Mouse (Mus musculus) ES-E14 (cell line): Measurements from ENCODE around the gene Slc7a15. TPM values are rescaled to one million over a fixed set of nuclear protein-coding genes. Genes with fewer than 3 reads are reported as not detected.

Experiments
- DNase-seq: peaks from one replicate; pipeline ENCODE4 v3.0.0-alpha.2; 2013; ENCODE audit warnings: low read depth, low spot score
- H3K27ac ChIP-seq: 2 replicates; pipeline ENCODE4 v1.5.1; 2012; ENCODE audit warnings: low read depth, mild to moderate bottlenecking, low read length, moderate library complexity, mixed read lengths; ENCODE audit not compliant: poor library complexity, insufficient read depth, severe bottlenecking
- H3K36me3 ChIP-seq: 2 replicates; pipeline ENCODE4 v1.6.1; 2012; ENCODE audit warnings: mild to moderate bottlenecking, low read length, moderate library complexity, mixed read lengths; ENCODE audit not compliant: control insufficient read depth, poor library complexity, insufficient read depth, severe bottlenecking
- H3K4me1 ChIP-seq, 2 experiments: fragments of 150-350 bp in 1 of 2; sonication (generic) in 1 of 2; 2 replicates each; pipeline ENCODE4 v1.6.1; 2012; ENCODE audit warnings: low read length in 2 of 2, mild to moderate bottlenecking in 1 of 2, mixed read lengths in 1 of 2; ENCODE audit not compliant: control insufficient read depth in 2 of 2, insufficient read depth in 2 of 2, poor library complexity in 1 of 2
- H3K4me3 ChIP-seq, 2 experiments: fragments of 150-350 bp in 1 of 2; sonication (generic) in 1 of 2; 2 replicates each; pipeline ENCODE4 v1.5.1; 2012; ENCODE audit warnings: low read length in 2 of 2, low read depth in 1 of 2, mild to moderate bottlenecking in 1 of 2, mixed read lengths in 1 of 2; ENCODE audit not compliant: insufficient read depth in 1 of 2, poor library complexity in 1 of 2, severe bottlenecking in 1 of 2
- H3K9ac ChIP-seq: 2 replicates; pipeline ENCODE4 v1.6.1; 2012; ENCODE audit warnings: low read depth, mild to moderate bottlenecking, low read length, mixed read lengths; ENCODE audit not compliant: poor library complexity, insufficient read depth, severe bottlenecking
- H3K9me3 ChIP-seq: fragments of 150-350 bp; sonication (generic); 2 replicates; pipeline ENCODE4 v1.6.1; 2012; ENCODE audit warnings: low read depth, mild to moderate bottlenecking, low read length; ENCODE audit not compliant: control insufficient read depth, insufficient read depth
- CHD2 ChIP-seq: IDR thresholded peaks from 2 replicates; pipeline ENCODE4 v1.6.1; 2014; ENCODE audit warnings: mild to moderate bottlenecking, low read depth, low read length, inconsistent platforms
- HCFC1 ChIP-seq: IDR thresholded peaks from 2 replicates; pipeline ENCODE4 v1.6.1; 2012; ENCODE audit warnings: low read length, inconsistent platforms, borderline replicate concordance; ENCODE audit not compliant: insufficient read depth
- MAFK ChIP-seq: IDR thresholded peaks from 2 replicates; pipeline ENCODE4 v1.6.1; 2014; ENCODE audit warnings: mild to moderate bottlenecking, low read depth, low read length, inconsistent platforms; ENCODE audit not compliant: insufficient read depth
- ZC3H11A ChIP-seq: IDR thresholded peaks from 2 replicates; pipeline ENCODE4 v1.6.1; 2012; ENCODE audit warnings: low read depth, mild to moderate bottlenecking, inconsistent platforms, low read length, borderline replicate concordance
- ZNF384 ChIP-seq: IDR thresholded peaks from 2 replicates; pipeline ENCODE4 v1.6.1; 2012; ENCODE audit warnings: low read depth, low read length, inconsistent platforms
- in situ Hi-C, 2 experiments: fragments of 600-800 bp; cut with MboI; formaldehyde crosslinking; loops; one replicate each; pipeline ENCODE4 v1.15.1; 2025; ENCODE audit warnings: low sequenced_read_pairs in 2 of 2, inconsistent platforms in 1 of 2; ENCODE audit not compliant: unreplicated experiment in 2 of 2
- total RNA-seq: library from RNA; depleted of rRNA; stranded (reverse); fragments of 300-350 nt; gene quantifications from 2 replicates; pipeline ENCODE4 v1.2.3, GENCODE M21; 2012

Slc7a15 gene
- total RNA-seq, 1 experiment, result 0.18 TPM

DNA sequence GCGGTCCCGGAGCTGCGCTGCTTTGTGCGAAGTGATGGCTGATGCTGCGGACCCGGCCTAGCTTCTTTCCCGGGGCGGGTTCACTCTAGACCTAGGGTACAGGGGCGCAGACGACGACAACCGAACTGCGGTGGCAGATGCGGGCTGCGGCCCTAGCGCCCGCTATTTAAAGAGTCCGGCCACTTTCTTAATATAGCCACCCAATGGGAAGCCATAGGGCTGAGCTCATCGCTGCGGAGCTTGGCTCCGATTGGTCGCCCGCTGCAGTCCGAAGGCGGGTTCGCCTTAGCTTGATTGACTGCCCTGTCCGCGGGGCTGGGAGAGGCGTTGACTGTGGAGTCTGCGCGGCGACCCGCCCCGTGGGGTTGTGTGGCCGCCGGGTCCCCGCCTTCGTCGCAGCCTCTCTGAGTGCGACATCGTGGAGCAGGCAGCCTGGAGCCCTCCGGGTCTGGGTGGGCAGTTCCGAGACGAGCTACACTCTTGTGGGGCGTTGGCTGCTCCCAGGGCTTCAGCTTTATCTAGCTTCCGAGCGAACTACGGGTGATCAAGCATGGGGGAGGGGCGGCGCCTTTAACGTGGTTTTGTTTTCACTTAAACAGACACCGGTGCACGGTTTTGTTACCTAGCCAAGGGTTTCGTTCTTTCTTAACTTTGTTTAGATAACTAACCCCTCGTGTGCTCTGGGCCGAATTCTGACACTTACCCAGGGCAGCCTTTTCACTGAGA is 98.8 kb downstream of the Slc7a15 start, which contains the start of gene Rhob:
Gene Rhob, minus strand, starts transcription at position 139 of the 726 bp plus-strand sequence.
- Histone ChIP-seq H3K27ac (peak within 1 kb of the TSS; percentile 50; the same call in 1 of the 2 replicates), H3K4me3 (peak within 1 kb of the TSS; percentile 87 to 92), H3K9ac (peak within 1 kb of the TSS; percentile 92), H3K4me1 (peaks cover 0 to 14% of the 10 kb centered on the region in 2 experiments; a peak in 2 of 4 replicates), H3K36me3 (no peaks in the 10 kb centered on the region), H3K9me3 (no peaks in the 10 kb centered on the region)
- in situ Hi-C loops, result loop anchor here in 1 of 2 experiments (5.0 kb wide), 1 partner anchor 178 kb away; no protein-coding TSS in a partner anchor
- DNase-seq, result peak; percentile 86
- TF ChIP-seq CHD2, result no peak
- TF ChIP-seq ZC3H11A, result no peak
- no peak for TF ChIP-seq ZNF384
- no peak for TF ChIP-seq HCFC1
- no peak for TF ChIP-seq MAFK

DNA sequence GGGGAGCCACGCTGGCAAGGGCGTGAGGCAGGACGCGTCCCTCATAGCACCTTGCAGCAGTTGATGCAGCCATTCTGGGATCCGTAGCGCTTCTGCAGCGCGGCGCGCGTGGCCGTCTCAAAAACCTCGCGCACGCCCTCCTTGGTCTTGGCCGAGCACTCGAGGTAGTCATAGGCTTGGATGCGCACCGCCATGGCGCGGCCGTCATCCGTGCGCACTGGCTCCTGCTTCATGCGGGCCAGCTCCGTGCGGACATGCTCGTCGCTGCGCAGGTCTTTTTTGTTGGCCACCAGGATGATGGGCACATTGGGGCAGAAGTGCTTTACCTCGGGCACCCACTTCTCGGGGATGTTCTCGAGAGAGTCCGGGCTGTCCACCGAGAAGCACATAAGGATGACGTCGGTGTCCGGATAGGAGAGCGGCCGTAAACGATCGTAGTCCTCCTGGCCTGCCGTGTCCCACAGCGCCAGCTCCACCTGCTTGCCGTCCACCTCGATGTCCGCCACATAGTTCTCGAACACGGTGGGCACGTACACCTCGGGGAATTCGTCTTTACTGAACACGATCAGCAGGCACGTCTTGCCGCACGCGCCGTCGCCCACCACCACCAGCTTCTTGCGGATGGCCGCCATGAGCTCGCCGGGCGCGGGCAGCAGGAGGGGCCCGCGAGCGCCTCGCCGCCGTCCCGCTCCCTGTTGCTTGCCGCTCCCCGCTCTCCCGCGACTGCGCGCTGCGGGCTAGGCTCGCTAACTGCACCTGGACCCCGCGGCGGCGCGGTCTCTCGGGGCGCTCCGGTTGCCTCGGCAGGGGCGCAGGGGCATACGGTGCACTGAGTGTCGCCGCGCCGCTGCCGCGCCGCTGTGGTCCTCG is 99.6 kb downstream of the Slc7a15 start:
- no peaks in the 10 kb centered on the region for H3K36me3 ChIP-seq
- DNase-seq, result no peak
- in situ Hi-C loops, result no loop called here
- TF ChIP-seq HCFC1 (no peak), CHD2 (peak; percentile 83; the same call in 1 of the 2 replicates), ZNF384 (no peak)
- H3K9me3 ChIP-seq, result no peaks in the 10 kb centered on the region
- H3K27ac ChIP-seq, result peak overlapping the region; percentile 50; the same call in 1 of the 2 replicates
- H3K4me1 ChIP-seq, result peaks cover 0 to 14% of the 10 kb centered on the region in 2 experiments; a peak in 2 of 4 replicates
- H3K4me3 ChIP-seq, result peak overlapping the region; percentile 87 to 92
- peak overlapping the region; percentile 92 for H3K9ac ChIP-seq

DNA sequence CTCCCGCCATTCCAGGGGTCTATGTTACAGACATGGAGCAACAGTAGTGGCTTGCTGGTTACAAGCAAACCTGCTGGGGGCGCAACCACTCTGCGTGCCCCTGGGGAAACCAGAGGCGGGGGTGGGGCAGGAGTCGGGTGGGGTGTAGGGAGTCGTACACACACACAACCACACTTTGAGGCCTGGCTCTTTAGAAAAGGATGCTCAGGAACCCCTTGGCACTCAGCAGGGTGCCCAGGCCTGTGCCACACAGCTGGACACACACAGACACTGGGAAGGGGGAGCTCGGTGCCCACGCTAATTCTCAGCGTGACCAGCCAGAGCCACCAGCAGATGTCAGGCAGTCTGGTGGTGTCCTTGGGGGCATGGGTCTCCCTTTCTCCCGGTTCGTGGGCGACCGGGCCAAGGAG is 100.3 kb downstream of the Slc7a15 start:
- Histone ChIP-seq H3K27ac (no peak overlapping the region), H3K9me3 (no peaks in the 10 kb centered on the region), H3K4me3 (peak overlapping the region; percentile 87 to 92), H3K9ac (peak overlapping the region; percentile 92), H3K36me3 (no peaks in the 10 kb centered on the region), H3K4me1 (peaks cover 0 to 14% of the 10 kb centered on the region in 2 experiments; a peak in 2 of 4 replicates)
- no peak for TF ChIP-seq ZC3H11A
- no peak for TF ChIP-seq MAFK
- in situ Hi-C loops, result no loop called here
- DNase-seq, result no peak

DNA sequence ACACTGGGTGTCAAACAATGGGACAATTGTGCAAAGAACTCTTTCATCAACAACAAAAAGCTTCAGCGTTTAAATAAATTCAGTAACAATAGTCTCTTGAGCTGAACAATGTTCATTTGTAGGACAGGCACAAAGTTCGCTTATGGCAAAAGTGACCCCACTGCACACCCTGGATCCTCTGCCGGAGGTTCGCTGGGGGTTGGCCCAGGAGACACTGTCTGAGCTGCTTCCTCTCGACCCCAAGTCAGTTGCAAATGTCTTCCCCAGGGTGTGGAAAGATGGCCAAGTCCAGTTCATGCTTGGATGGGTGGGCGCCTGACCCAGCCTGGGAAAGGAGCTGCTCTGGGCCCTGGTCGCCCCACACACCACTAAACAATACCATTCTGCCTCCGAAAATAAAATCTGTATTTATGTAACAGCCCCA is 100.7 kb downstream of the Slc7a15 start:
- no peaks in the 10 kb centered on the region for H3K9me3 ChIP-seq
- TF ChIP-seq CHD2 (no peak), ZNF384 (no peak), MAFK (no peak), ZC3H11A (no peak), HCFC1 (no peak)
- H3K4me3 ChIP-seq, result peak overlapping the region; percentile 87 to 92
- H3K4me1 ChIP-seq, result peaks cover 0 to 14% of the 10 kb centered on the region in 2 experiments; a peak in 2 of 4 replicates
- in situ Hi-C loops, result no loop called here
- DNase-seq, result no peak
- no peak overlapping the region for H3K27ac ChIP-seq
- no peak overlapping the region for H3K9ac ChIP-seq
- no peaks in the 10 kb centered on the region for H3K36me3 ChIP-seq
